Mouse (Mus musculus) ES-Bruce4 (cell line): ENCODE measurements around the gene Man1a.

Experiments used
- CTCF ChIP-seq: IDR thresholded peaks from one replicate; pipeline ENCODE4 v1.8.1; 2011; ENCODE audit warnings: low read depth, low read length
- POLR2A ChIP-seq: IDR thresholded peaks from one replicate; pipeline ENCODE4 v1.8.1; 2011; ENCODE audit warnings: low read length; ENCODE audit not compliant: insufficient read depth

DNA sequence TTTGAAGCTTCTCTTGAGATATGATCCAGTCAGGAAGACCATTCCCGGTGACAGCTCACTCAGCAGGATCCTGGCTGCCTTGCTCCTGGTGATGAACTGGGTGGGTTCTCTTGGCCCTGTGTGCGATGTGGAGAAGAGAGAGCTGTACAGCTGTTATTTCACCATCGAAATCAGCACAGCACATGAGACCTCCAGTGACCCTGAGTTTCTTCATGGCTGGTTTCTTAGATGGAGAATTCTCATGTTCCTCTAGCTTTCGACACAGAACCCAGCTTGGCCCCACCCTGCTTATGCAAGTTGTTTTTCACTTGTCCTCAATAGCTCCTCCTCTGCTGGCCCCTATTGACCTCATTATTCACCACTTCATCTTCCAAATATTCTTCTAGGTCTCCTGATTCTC, 200.5 kb downstream of the Man1a start:
- TF ChIP-seq POLR2A (no peak), CTCF (no peak)
